Mouse (Mus musculus) stomach, adult 2 months (tissue): ENCODE data around the gene Gm14137. TPM values are rescaled to one million over a fixed set of nuclear protein-coding genes. Genes with fewer than 3 reads are reported as not detected.

Experiments used
- polyA plus RNA-seq: library from polyadenylated mRNA; depleted of rRNA; stranded (reverse); fragments of >200 nt; gene quantifications from 2 replicates; pipeline ENCODE4 v1.2.3, GENCODE M21; 2012; rRNA removed

Gene Gm14137
- polyA plus RNA-seq = 0.47 and 1.6 TPM in 2 replicates

GRCm38 (mm10) chr2:119173991-119174651 lies at the start of gene Gm14137:
Gm14137 (plus strand) TSS chr2:119174509.

GRCm38 (mm10) chr2:119156681-119157572 lies 17.4 kb upstream of the Gm14137 start, which contains the start of gene Rmdn3:
Rmdn3 (minus strand) TSS chr2:119157034.

GRCm38 (mm10) chr2:119166901-119167865 lies 7.1 kb upstream of the Gm14137 start, which contains the start of gene Gchfr:
Gchfr (plus strand) TSS chr2:119167773.

GRCm38 (mm10) chr2:119208344-119209175 lies 34.3 kb downstream of the Gm14137 start, which contains the start of the genes Zfyve19 and Dnajc17:
Zfyve19 (plus strand) TSS chr2:119208617.
Dnajc17 (minus strand) TSS chr2:119208795.

Other genes starting within 250 kb of the Gm14137 start
- gene Chst14, start 248.0 kb upstream of the Gm14137 start, polyA plus RNA-seq = 4.3 and 6.2 TPM in 2 replicates
- 1.2 and 2.2 TPM in 2 replicates for gene Ccdc32, start 145.1 kb upstream of the Gm14137 start, polyA plus RNA-seq
- gene Rpusd2, start 139.7 kb upstream of the Gm14137 start, polyA plus RNA-seq = 0.45 and 1.2 TPM in 2 replicates
- gene Knl1, start 127.4 kb upstream of the Gm14137 start, polyA plus RNA-seq = 0.04 TPM in 2 replicates
- gene Rad51, start 61.7 kb upstream of the Gm14137 start, polyA plus RNA-seq = 1.2 and 1.9 TPM in 2 replicates
- gene Rmdn3, start 17.5 kb upstream of the Gm14137 start, polyA plus RNA-seq = 7.6 and 10.5 TPM in 2 replicates
- 0.13 and 0.42 TPM in 2 replicates for gene Gchfr, start 6.7 kb upstream of the Gm14137 start, polyA plus RNA-seq
- gene Zfyve19, start 34.1 kb downstream of the Gm14137 start, polyA plus RNA-seq = 18.4 and 18.5 TPM in 2 replicates
- gene Dnajc17, start 34.3 kb downstream of the Gm14137 start, polyA plus RNA-seq = 1.6 and 3.4 TPM in 2 replicates
- 0.51 and 0.58 TPM in 2 replicates for gene Ppp1r14d, start 55.4 kb downstream of the Gm14137 start, polyA plus RNA-seq
- gene Spint1, start 62.9 kb downstream of the Gm14137 start, polyA plus RNA-seq = 28.1 and 42.0 TPM in 2 replicates
- 2.3 and 5.3 TPM in 2 replicates for gene Rhov, start 96.8 kb downstream of the Gm14137 start, polyA plus RNA-seq
- 8.7 and 10.1 TPM in 2 replicates for gene Vps18, start 114.2 kb downstream of the Gm14137 start, polyA plus RNA-seq
- 2.8 and 3.1 TPM in 2 replicates for gene Dll4, start 151.3 kb downstream of the Gm14137 start, polyA plus RNA-seq
- 10.7 and 16.8 TPM in 2 replicates for gene Chac1, start 176.7 kb downstream of the Gm14137 start, polyA plus RNA-seq